Mouse (Mus musculus) liver, embryonic 14.5 days (tissue): ENCODE results near the gene Ywhab.

ENCODE experiments used
- CTCF ChIP-seq: IDR thresholded peaks from 2 replicates; pipeline ENCODE4 v1.5.1; 2016; ENCODE audit warnings: antibody characterized with exemption, low read depth, control low read depth
- EP300 ChIP-seq: IDR thresholded peaks from 2 replicates; pipeline ENCODE4 v1.6.1; 2016; ENCODE audit warnings: antibody characterized with exemption, low read depth

GRCm38 (mm10) chr2:164018910-164019309, 24.1 kb downstream of the Ywhab start:
- TF ChIP-seq CTCF (peak; percentile 39; the same call in 1 of the 2 replicates), EP300 (no peak)
